ENCODE assay signal across 24 mouse cellular contexts in the genomic region with DNA sequence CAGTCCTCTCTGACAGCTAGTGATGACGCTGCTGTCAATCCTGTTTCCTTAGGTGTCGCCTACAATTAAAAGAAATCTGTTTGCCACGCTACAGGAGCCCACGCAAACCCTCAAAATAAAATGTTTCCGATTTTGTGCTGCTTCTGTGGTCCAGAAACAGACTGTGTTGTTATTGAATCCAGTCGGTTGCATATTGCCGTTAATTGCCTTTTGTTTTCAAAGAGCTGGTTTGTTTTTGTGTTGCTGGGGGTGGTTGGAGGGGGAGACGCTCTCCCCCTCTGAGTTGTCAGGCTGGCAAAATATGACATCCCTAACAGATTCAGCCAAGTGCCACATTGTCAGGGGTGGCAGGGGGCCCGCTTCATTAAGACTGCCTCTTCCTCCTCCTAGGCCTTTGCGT. TPM values are rescaled to one million over a fixed set of nuclear protein-coding genes. Genes with fewer than 3 reads are reported as not detected.
DNase-seq lines count a peak whose midpoint lies in the region; ATAC-seq and TF ChIP-seq lines count a peak whose summit lies in the region.
"Had no signal": no experiment of that assay in that cellular context is flagged by ENCODE, and none has a peak within 500 bp of the region (broad histone marks: within the 10 kb centered on the region; RNA-seq: fewer than 3 reads in every experiment).

No protein-coding gene starts in this region.

- H3K79me2 ChIP-seq in heart, adult 2 months (replicated peaks; ENCODE audit: control insufficient read depth, insufficient read depth, low read length) = no peaks in the 10 kb centered on the region

- intact Hi-C loops in heart, adult 2 months (cut with DNase I) = no loop called here

- no peak for TF ChIP-seq EP300 in heart, adult 2 months (IDR thresholded peaks at IDR 0.05; ENCODE audit: insufficient read depth, low read depth, low read length)

- no peaks in the 10 kb centered on the region; the same call in 1 of the 2 replicates for H3K36me3 ChIP-seq in heart, adult 2 months (ENCODE audit: control insufficient read depth, insufficient read depth, low read length)
- peaks cover 19% of the 10 kb centered on the region for H3K36me3 ChIP-seq in midbrain, embryonic 13.5 days
- peaks cover 28% of the 10 kb centered on the region for H3K36me3 ChIP-seq in midbrain, embryonic 10.5 days
- H3K36me3 ChIP-seq in forebrain, postnatal 0 days (ENCODE audit: insufficient read depth) = peaks cover 8% of the 10 kb centered on the region
- H3K36me3 ChIP-seq: heart, embryonic 13.5 days; liver, embryonic 12.5 days had no signal

- no peak for TF ChIP-seq CTCF in heart, adult 2 months (IDR thresholded peaks at IDR 0.05)
- no peak for TF ChIP-seq CTCF in forebrain, postnatal 0 days (IDR thresholded peaks at IDR 0.05; ENCODE audit: low read depth)

- no peaks in the 10 kb centered on the region for H3K9me3 ChIP-seq in midbrain, embryonic 13.5 days
- no peaks in the 10 kb centered on the region for H3K9me3 ChIP-seq in midbrain, embryonic 10.5 days (replicated peaks)
- no peaks in the 10 kb centered on the region for H3K9me3 ChIP-seq in forebrain, postnatal 0 days (ENCODE audit: low read length)
- H3K9me3 ChIP-seq: heart, embryonic 13.5 days; kidney, embryonic 15.5 days; liver, embryonic 12.5 days; neural tube, embryonic 15.5 days had no signal

- H3K4me1 ChIP-seq in heart, adult 2 months (ENCODE audit: control insufficient read depth, insufficient read depth, low read length) = peaks cover 39% of the 10 kb centered on the region
- no peaks in the 10 kb centered on the region for H3K4me1 ChIP-seq in midbrain, embryonic 13.5 days (replicated peaks)
- H3K4me1 ChIP-seq in midbrain, embryonic 10.5 days = peaks cover 15% of the 10 kb centered on the region
- peaks cover 30% of the 10 kb centered on the region for H3K4me1 ChIP-seq in forebrain, postnatal 0 days (ENCODE audit: insufficient read depth)

- TF ChIP-seq POLR2A in heart, adult 2 months (IDR thresholded peaks at IDR 0.05; ENCODE audit: insufficient read depth, low read depth, low read length) = no peak

- H3K27ac ChIP-seq in heart, adult 2 months = peak overlapping the region; percentile 66; the same call in 1 of the 2 replicates
- no peak overlapping the region for H3K27ac ChIP-seq in midbrain, embryonic 13.5 days
- no peak overlapping the region for H3K27ac ChIP-seq in midbrain, embryonic 10.5 days (replicated peaks)
- peak overlapping the region; percentile 71 for H3K27ac ChIP-seq in forebrain, postnatal 0 days (ENCODE audit: low read depth, low read length)
- H3K27ac ChIP-seq: kidney, embryonic 15.5 days; liver, embryonic 12.5 days; neural tube, embryonic 15.5 days had no signal

- DNase-seq in heart, adult 2 months = no peak
- DNase-seq in heart, postnatal 4 days = no peak
- DNase-seq in midbrain, embryonic 10.5 days (ENCODE audit: low spot score) = no peak
- peak; percentile 69 for DNase-seq in forebrain, postnatal 0 days
- no peak for DNase-seq in lung, postnatal 14 days
- no peak for DNase-seq in kidney, postnatal 14 days
- DNase-seq: adrenal gland, postnatal 36 days; cerebellum, postnatal 14 days; lung, embryonic 14.5 days; midbrain, embryonic 14.5 days; right cerebral cortex, postnatal 4 days; thymus, postnatal 36 days had no signal

- ATAC-seq in midbrain, embryonic 13.5 days = no peak
- ATAC-seq in forebrain, postnatal 0 days = peak; percentile 23
- ATAC-seq: intestine, embryonic 16.5 days; liver, embryonic 12.5 days had no signal

- WGBS in heart, adult 2 months = 75% methylated on average over 10 of the region's 10 CpGs
- WGBS in midbrain, embryonic 13.5 days = 88% methylated on average over 10 of the region's 10 CpGs
- WGBS in midbrain, embryonic 10.5 days = 89% methylated on average over 10 of the region's 10 CpGs
- 41% methylated on average over 10 of the region's 10 CpGs for WGBS in forebrain, postnatal 0 days

- no peak overlapping the region for H3K4me2 ChIP-seq in midbrain, embryonic 13.5 days (replicated peaks)
- H3K4me2 ChIP-seq in forebrain, postnatal 0 days (ENCODE audit: low read depth) = no peak overlapping the region
- H3K4me2 ChIP-seq: heart, embryonic 13.5 days; kidney, embryonic 15.5 days; liver, embryonic 12.5 days; lung, embryonic 14.5 days; neural tube, embryonic 15.5 days had no signal

- H3K27me3 ChIP-seq in heart, adult 2 months (ENCODE audit: control insufficient read depth, insufficient read depth, low read length) = no peaks in the 10 kb centered on the region
- no peaks in the 10 kb centered on the region for H3K27me3 ChIP-seq in midbrain, embryonic 13.5 days
- no peaks in the 10 kb centered on the region for H3K27me3 ChIP-seq in midbrain, embryonic 10.5 days (ENCODE audit: low read depth, poor library complexity, severe bottlenecking)
- no peaks in the 10 kb centered on the region for H3K27me3 ChIP-seq in forebrain, postnatal 0 days (ENCODE audit: insufficient read depth, low read length)
- H3K27me3 ChIP-seq: heart, embryonic 13.5 days; kidney, embryonic 15.5 days; liver, embryonic 12.5 days; neural tube, embryonic 15.5 days had no signal

- H3K4me3 ChIP-seq in heart, adult 2 months = no peak overlapping the region
- H3K4me3 ChIP-seq in midbrain, embryonic 13.5 days (replicated peaks) = no peak overlapping the region
- no peak overlapping the region for H3K4me3 ChIP-seq in midbrain, embryonic 10.5 days
- no peak overlapping the region for H3K4me3 ChIP-seq in forebrain, postnatal 0 days (ENCODE audit: low read depth, low read length)
- H3K4me3 ChIP-seq: heart, embryonic 13.5 days; kidney, embryonic 15.5 days; liver, embryonic 12.5 days; myocyte; neural tube, embryonic 15.5 days had no signal

- H3K9ac ChIP-seq in heart, adult 2 months (ENCODE audit: low read depth, low read length) = no peak overlapping the region
- H3K9ac ChIP-seq in midbrain, embryonic 13.5 days (replicated peaks) = 0 out of 2 replicates have a peak overlapping the region, but pooled peaks have one; percentile 14
- no peak overlapping the region for H3K9ac ChIP-seq in forebrain, postnatal 0 days
- H3K9ac ChIP-seq: heart, embryonic 13.5 days; kidney, embryonic 15.5 days; liver, embryonic 12.5 days; lung, embryonic 14.5 days; neural tube, embryonic 15.5 days had no signal

RNA-seq across cellular contexts. Expression of gene Rho, which starts 18.1 kb away (rescaled TPM):
- total RNA-seq in heart, adult 2 months (2021) = under 1 TPM in 1 of 2 experiments, not detected in 1; 0.23 TPM
- polyA plus RNA-seq in heart, adult 2 months (2012; rRNA removed) = 0.44 and 1.3 TPM in 2 replicates
- under 1 TPM; 0.24 to 0.34 TPM for total RNA-seq in heart, postnatal 4 days (2021)
- 0.05 and 0.21 TPM in 2 replicates for polyA plus RNA-seq in midbrain, embryonic 13.5 days (2015; fragmentation: Nextera tagmentation; extraction: Ambion mirVana)
- 0.17 and 0.20 TPM in 2 replicates for polyA plus RNA-seq in midbrain, embryonic 10.5 days (2016; fragmentation: Nextera tagmentation; extraction: Ambion mirVana)
- total RNA-seq in forebrain, postnatal 0 days (2014; rRNA removed) = 0.23 and 0.57 TPM in 2 replicates
- 0.08 TPM in 1 of 2 replicates, not detected in the other for polyA plus RNA-seq in forebrain, postnatal 0 days (2015; fragmentation: Nextera tagmentation; extraction: Ambion mirVana)
- polyA plus RNA-seq: heart, embryonic 13.5 days; liver, embryonic 12.5 days had no signal

RNA-seq across cellular contexts. Expression of gene H1foo, which starts 31.3 kb away (rescaled TPM):
- not detected for total RNA-seq in heart, adult 2 months (2021)
- polyA plus RNA-seq in heart, adult 2 months (2012; rRNA removed) = not detected in 2 replicates
- not detected for total RNA-seq in heart, postnatal 4 days (2021)
- not detected in 2 replicates for polyA plus RNA-seq in midbrain, embryonic 13.5 days (2015; fragmentation: Nextera tagmentation; extraction: Ambion mirVana)
- not detected in 2 replicates for polyA plus RNA-seq in midbrain, embryonic 10.5 days (2016; fragmentation: Nextera tagmentation; extraction: Ambion mirVana)
- not detected in 2 replicates for total RNA-seq in forebrain, postnatal 0 days (2014; rRNA removed)
- not detected in 2 replicates for polyA plus RNA-seq in forebrain, postnatal 0 days (2015; fragmentation: Nextera tagmentation; extraction: Ambion mirVana)
- total RNA-seq: adrenal gland, postnatal 36 days; gastrocnemius, postnatal 4 days; hematopoietic stem cell, adult 5-6 weeks; layer of hippocampus, postnatal 10 days; left cerebral cortex, postnatal 36 days had no signal
- polyA plus RNA-seq: frontal cortex, adult 2 months; heart, embryonic 13.5 days; intestine, embryonic 16.5 days; kidney, embryonic 15.5 days; liver, embryonic 12.5 days; lung, embryonic 14.5 days; midbrain, embryonic 14.5 days; myocyte; neural tube, embryonic 15.5 days had no signal

Comparison
In these comparisons a context has a peak if more than half of its experiments do, and no peak if none do; other contexts are left out.
1. H3K27ac ChIP-seq: peak in heart, adult 2 months (single experiment) and forebrain, postnatal 0 days (single experiment); none in midbrain, embryonic 13.5 days (single experiment) and midbrain, embryonic 10.5 days (single experiment).